Mouse (Mus musculus): ENCODE results near the gene Peli2.
"Not testable (repeated sequence)": the region's sequence is repeated elsewhere in the genome, so short reads cannot be mapped to it uniquely, and the experiment has no call there.

The Peli2 gene

GRCm38 (mm10) chr14:48120752-48121528 is at the start of gene Peli2:
Gene Peli2, plus strand, starts transcription at chr14:48120823.
- peak; percentile 44 for DNase-seq (ENCODE audit: low spot score)

DNA sequence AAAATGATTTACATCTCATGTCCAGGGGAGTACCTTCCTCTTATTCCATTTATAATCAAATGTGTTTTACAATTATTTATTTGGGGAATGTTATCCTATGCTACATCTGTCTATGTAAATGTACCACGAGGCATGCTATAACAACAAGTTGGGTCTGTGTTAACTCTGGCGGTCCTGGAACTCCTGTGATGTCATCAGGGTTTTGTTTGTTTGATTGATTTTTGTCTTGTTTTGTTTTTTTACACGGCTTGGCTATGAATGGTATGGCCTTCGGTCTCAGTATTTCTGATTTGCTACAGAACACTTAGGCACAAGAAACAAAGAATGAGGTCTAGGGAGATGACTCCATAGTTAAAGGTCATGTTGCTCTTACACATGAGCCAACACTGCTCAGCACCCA is 48.5 kb upstream of the Peli2 start:
- DNase-seq (ENCODE audit: low spot score), result no peak

DNA sequence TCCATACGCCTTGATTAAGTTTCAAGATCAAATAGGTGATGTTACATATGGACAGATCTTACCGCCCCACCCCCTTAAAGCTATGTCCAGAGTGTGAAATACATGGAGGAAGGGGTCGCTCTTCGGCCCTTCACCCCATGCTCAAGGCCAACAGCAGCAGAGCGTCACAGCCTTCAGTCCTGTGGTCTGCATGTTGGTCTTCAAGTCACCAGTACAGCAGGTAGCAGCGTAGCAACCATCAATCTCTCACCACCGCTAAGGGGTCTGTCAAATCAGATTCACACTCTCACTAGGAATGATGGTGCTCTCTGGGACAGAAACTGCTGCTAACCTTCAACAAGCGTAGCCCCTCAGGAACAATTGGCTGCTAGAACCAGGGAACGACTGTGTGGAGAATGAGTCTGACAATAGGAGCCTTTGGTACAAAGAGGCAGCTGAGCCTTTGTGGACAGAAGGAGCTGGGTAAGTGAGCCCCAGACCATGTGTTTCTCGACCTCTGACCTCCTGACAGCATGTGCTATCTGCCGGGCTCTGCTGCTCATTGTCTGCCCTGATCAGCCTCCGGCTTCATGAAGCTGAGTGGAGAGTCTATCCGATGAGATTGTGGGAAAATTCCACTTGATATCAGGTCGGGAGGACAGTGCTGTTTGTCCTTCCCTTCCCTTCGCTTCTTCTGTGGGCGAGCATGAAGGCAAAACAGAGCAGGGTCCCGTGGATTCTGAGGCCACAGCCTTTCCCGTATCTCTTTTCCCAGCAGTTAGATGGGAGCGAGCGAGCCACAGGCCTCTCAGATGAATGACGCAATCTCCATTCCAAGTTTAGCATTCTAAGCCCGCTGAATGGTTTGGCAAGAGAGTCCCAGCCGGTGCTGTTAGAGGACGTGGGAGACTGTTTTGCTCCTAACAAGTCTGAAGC is 47.1 kb upstream of the Peli2 start:
- peak; percentile 8 for DNase-seq (ENCODE audit: low spot score)

DNA sequence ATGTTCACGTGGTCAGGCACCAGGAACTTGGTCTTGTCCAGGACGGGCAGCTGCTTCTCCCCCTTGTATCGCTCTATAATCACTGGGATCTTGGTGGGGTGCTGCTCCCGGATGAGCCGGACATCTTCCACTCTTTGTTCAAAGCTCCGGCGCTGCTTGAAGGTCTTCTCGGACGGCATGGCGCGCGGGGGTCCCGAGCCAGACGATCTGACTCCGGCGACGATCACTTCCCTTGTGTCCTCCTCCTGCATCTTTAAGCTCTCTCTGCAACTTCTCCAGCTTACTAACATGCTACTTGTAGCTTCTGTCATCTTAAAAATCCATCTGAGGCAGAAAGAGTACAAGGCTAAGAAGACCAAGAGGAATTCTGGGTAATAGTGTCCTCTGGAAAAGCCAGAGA is 41.0 kb upstream of the Peli2 start:
- DNase-seq (ENCODE audit: low spot score), result not testable (repeated sequence)

GRCm38 (mm10) chr14:48083836-48084812 is 36.5 kb upstream of the Peli2 start:
- DNase-seq (ENCODE audit: low spot score), result no peak

GRCm38 (mm10) chr14:48086682-48087297 is 33.8 kb upstream of the Peli2 start:
- DNase-seq (ENCODE audit: low spot score), result no peak

DNA sequence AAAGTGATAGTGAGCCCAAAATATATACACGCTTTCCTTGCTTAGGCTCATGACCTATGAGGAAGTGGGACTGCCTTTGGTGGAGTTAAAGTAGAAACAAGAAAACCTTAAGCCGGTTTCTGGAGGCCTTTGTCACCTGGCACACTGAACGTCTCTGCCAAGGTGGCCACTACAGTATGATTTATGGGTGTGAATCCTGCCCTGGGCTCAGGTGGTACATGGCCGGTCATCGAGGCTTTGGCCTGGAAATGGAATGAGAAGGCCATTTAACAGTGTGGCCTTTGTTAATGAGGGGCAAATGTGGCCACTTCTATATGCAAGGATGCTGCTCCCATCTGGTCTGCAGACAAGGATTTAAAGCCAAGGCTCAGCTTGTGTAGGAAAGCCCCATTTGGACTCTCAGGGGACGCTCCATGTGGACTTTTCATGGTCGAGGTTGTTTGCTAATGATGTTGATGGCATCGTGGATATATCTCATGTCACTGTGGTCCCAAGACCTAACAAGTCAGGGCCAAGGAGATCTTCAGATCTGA is 33.3 kb upstream of the Peli2 start:
- DNase-seq (ENCODE audit: low spot score), result no peak

DNA sequence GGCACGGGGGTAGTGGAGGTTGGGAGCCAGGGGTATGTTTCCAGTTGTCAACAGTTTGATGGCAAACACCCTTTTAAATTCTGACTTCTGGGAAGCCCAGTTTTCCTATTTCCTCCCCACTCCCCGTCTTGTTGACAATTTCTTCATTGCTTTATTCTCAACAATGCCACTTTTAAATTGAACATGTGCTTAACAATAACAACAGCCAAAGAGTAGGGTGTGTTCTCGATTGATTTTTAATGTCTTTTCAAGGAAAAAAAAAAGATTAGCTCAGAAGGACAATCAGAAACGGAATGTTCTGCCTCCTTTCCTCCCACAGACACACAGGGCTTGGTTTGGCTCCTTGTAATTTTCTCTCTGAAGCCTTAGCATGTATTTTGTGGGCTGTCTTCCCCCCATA is 30.2 kb upstream of the Peli2 start:
- peak; percentile 17 for DNase-seq (ENCODE audit: low spot score)

DNA sequence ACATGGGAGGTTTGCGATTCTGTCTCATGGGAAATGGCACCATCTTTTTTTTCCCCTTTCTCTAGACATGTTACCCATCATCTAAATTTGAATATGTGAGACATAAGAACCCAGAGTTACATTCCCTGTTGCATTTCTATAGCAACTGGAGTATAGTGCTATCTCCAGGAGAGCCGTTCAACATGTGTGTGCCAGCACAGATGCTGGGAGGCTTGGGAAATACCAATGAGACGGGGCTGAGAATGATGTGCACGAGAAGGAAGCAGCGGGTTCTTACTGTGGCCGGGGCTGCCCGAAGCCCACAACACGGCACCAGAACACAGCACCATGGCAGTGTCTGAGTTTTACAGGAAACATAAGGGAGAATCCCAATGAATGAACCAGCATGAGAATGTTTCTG is 29.5 kb upstream of the Peli2 start:
- DNase-seq (ENCODE audit: low spot score), result no peak

DNA sequence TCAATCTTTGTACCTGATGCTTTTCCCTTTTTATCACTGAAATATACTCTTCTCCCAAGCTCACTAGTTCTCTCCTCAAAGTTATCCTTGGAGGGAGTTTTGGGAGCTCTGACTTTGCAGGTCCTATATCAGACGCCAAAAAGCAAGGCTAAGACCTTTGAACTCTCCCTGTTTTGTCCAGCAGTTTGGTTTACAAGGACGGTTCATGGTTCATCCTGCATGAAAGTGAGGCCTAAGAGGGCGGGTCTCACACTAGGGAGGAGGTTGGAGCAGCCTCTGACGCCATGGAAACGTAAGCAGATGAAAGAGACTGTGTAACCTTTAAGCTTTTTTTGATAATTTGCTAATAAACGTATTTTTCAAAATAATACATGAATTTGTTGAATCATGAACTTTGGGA is 22.4 kb upstream of the Peli2 start:
- no peak for DNase-seq (ENCODE audit: low spot score)

DNA sequence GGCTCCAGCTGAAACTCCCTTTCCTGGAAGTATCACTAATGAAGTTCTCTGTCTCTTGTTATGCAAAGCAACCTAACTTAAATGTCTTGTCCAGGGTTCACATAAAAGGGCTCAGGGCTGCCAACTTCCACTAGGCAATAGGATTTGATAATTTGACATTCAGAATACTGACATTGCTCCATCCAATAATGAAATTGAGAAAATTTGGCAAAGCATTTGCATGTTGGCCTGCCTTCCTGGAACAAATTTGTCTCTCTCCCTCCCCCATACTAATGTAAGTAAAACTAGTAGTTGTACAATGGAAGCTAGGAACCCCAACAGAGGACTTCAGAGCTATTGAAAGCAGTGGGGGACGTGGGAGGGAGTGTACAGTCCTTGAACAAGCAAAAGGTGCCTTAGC is 21.3 kb upstream of the Peli2 start:
- DNase-seq (ENCODE audit: low spot score), result no peak

- DNase-seq (ENCODE audit: low spot score), result no peak
Observed at GRCm38 (mm10) chr14:48106453-48106852, 14.2 kb upstream of the Peli2 start.

DNA sequence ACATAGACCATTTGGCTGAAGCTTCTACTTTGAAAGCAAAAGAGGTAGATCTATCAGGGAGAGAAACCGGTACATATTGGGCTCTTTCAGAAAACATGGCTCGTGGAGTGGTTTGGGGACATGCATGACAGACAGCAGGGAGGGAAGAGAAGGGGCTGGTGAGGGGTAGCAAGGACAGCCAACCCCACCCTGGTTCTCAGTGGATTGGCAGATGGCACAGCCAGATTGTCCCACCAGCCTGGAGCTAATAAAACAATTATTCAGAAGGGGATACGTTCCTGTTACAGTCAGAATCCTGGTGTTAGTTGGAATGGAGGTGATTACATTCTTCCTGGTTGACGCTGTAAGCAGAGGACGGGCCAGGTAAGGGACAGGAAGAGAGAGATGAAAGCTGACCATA is 2.6 kb upstream of the Peli2 start:
- DNase-seq (ENCODE audit: low spot score), result no peak

- DNase-seq (ENCODE audit: low spot score), result no peak
Observed at GRCm38 (mm10) chr14:48119012-48119647, 1.5 kb upstream of the Peli2 start.

DNA sequence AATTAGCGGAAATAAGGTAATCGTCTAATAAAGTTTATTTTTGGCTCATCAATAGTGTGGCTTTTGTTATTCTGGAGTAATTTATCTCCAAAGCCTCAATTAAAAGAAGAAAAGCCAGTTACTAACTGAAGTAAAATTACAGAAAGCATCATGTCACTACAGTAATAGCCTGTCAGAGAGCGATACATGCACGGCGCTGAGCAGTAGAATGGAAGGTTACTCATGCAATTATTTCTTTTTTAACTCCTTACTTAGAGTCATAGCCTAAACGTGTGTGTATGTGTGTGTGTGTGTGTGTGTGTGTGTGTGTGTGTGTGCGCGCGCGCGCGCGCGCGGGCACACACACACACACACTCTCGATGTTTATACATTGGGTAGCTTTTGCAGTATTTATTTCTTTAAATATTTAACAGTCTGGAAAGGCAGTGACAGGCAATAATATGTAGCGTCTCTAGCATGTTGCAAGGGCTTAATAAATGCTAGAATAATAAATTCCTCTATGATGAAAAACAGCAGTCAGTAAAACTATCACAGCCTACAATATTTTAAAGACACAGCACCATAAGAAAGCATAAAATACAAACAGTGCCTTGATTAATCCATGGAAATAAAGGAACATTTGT is 864 bp upstream of the Peli2 start:
- DNase-seq (ENCODE audit: low spot score), result no peak

DNA sequence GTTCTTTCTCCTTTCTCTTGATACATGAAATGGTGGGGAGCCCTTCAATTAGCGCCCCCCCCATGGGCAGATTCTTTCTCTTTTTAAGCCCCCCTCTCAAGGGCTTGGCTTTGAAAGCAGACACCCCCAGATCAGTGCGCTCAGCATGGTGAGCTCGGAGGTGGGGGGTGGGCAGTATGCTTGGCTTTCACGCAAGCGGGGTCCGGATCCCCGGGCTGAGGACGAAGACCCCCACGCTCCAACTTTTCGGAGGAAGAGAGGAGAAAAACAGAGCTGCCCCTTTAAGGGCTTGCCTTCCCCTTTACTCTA is 226 bp upstream of the Peli2 start:
- DNase-seq (ENCODE audit: low spot score), result peak; percentile 33

DNA sequence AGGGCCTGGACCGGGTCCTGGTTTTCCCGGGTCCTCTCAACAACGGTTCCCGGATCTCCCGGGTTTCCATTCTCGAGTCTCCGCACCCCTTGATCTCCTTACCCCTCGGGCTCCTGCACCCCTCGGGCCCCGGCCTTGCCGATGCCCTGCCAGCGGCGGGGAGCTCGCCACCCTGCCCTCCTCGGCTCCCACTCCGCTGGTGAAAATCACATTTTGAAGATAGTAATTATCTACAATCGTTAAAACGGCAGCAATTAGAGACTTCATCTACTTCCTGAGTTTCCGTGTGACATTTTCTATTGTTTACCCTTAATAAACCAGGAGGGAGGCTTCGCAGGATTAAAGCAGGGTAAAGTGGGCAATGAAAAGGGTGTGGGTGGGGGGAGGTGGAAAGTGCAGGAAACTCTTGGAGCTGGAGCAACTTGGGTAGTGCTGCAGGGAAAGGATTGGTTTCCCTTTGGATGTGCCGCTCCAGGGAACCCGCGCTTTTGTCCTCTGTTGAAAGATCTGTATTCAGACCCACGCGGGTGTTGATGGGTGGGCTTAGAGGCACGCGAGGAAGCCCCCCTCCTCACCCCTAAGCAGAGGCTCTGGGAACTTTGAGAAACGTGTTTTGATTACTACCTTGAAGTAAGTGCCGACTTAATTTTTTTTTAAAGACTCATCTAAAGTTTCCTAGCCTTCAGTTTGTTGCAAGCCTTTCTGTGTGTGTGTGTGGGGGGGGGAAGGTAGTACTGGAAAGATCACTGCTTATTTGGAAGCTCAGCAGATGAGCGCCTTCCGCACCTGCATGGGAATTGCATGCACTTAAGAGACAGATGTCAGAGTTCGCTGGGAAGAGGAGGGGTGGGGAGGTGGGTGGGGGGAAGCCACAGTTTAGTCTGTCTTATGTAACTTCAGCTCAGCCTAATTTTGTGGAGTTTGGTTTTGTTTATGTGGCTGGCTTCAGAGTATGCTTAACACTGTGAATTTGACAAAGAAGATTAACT is 1.2 kb downstream of the Peli2 start:
- DNase-seq (ENCODE audit: low spot score), result no peak

DNA sequence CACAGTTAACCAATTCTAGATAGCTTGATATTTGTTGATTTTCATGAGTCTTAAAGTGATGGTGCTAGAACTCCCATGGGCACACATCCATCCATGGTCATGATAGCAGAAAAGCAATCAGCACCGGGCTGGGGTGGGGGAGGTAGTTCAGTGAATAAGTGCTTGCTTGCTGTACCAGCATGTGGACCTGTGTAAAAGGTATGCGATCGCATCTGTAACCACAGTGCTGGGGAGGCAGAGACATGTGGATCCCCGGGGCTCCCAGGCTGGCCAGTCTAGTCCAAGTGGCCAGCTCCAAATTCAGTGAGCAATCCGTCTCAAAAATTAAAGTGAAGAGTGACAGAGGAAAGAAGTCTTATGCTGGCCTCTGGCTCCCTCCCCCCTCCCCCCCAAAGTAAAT is 3.4 kb downstream of the Peli2 start:
- no peak for DNase-seq (ENCODE audit: low spot score)

- DNase-seq (ENCODE audit: low spot score), result no peak
Observed at GRCm38 (mm10) chr14:48124816-48125215, 4.2 kb downstream of the Peli2 start.
